Mouse (Mus musculus) c-Kit-negative CD71-positive TER-119-positive erythroid progenitor cells, embryonic 14.5 days (primary cell): ENCODE results near the gene Abcc1.

Experiments
- DNase-seq: peaks from one replicate; pipeline ENCODE4 v3.0.0-alpha.2; 2013; ENCODE audit warnings: low read depth, low spot score

Gene Abcc1

DNA sequence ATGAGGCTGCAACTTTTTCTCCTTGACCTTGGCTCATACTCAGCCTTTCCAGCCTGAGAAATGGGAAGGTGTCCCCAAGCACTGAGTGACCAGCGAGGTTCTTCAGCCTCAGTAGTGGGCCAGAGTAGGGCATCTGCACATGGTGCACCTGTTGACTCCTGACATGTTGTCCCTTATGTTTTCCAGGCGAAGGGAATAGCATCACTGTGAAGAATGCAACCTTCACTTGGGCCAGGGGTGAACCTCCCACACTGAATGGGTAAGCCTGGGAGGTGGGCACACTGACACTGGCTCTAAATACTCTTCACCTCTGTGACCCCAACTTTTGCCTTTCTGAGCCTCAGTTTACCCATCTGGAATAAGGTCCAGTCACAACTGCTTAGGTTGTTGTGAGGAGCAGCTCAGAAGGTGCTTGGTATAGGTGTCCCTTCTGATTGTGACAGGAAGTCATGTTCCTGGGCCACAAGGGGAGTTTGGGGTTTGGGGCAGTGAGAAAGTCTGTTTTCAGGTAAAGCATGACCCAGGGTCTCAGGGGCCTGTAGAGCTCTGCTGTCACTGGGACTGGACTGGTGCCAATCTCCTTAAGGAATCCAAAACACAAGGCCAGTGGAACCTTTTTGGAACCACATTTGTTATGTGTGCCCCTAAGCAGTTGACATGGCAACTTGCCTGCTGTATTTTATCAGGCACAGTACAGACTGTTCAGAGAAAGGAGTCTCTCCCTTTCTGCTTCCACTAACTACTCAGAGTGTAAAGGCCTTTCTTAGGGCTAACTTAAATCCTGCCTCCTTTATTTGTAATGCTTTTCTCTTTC, 78.7 kb downstream of the Abcc1 start:
- no peak for DNase-seq

DNA sequence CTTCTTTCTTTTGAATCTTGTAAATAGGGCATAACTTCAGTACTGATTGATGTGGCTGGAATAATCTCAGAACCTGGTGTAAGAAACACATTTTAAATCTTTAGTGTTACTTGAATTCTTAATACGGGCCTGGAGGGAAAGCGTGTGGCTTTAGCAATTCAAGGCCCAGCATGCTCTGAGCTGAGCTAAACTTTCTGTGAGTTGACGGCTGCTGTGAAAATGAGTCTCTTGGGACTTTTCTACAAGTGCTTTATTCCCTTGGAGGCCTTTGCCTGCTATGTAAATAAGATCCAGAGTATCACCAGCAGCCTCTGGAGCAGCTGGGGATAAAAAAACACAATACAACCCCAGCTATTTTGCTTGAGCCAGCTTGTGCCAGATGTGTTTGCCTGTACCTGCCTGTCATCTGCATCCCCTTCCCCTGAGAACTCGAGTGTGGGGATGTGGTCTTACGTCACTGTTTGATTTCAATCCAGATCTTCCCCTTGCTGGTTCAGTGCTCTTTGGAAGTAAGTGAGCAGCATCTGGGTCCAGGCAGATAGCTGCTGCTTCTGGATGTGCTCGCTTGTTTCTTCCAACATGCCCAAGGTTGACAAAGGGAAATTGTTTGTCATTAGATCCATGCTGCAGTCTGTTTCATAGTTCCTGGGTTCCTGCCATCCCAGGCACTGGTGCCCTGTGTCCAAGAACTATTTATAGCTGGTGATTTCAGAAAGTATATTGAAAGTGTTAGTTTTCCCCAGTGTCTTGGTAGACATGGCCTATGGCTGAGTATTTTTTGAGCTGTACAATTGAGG, 82.9 kb downstream of the Abcc1 start:
- DNase-seq = no peak

DNA sequence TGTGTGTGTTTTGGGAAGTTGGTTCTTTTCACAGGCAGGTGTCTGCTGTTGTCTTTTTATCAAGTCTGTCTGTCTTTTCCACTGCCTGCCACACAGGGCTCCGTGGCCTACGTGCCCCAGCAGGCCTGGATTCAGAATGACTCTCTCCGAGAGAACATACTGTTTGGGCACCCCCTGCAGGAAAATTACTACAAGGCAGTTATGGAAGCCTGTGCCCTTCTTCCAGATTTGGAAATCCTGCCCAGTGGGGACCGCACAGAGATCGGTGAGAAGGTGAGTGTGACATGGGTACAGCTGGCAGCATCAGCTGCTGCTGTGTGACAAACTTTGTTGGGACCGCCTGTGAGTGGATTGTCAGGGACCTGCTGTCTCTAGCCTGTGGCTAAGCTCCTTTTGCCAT, 83.8 kb downstream of the Abcc1 start:
- DNase-seq = no peak

DNA sequence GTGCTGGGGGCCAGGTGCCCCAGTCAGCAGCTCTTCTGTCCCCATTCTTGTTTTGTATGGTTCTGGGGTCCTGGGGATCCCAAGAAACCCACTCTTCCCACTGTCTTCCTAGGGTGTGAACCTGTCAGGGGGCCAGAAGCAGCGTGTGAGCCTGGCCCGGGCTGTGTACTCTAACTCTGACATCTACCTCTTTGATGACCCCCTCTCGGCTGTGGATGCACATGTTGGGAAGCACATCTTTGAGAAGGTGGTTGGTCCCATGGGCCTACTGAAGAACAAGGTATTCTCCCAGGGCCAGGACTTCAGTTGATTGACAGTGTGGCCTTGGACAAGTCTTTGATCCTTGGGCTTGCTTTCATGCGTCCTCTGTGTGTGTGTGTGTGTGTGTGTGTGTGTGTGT, 86.0 kb downstream of the Abcc1 start:
- DNase-seq = no peak

DNA sequence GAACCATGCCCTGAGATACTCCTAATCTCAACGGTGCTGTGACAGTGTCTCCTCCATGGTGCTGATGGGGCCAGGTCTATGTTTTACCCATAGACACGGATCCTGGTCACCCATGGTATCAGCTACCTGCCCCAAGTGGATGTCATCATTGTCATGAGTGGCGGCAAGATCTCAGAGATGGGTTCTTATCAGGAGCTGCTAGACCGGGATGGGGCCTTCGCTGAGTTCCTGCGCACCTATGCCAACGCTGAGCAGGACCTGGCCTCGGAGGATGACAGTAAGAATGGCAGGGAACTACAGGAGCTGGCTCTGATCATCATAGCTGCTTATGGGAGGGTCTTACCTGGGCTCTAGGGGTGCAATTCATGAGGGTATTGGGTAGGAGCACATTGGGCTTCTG, 86.9 kb downstream of the Abcc1 start:
- DNase-seq = no peak

DNA sequence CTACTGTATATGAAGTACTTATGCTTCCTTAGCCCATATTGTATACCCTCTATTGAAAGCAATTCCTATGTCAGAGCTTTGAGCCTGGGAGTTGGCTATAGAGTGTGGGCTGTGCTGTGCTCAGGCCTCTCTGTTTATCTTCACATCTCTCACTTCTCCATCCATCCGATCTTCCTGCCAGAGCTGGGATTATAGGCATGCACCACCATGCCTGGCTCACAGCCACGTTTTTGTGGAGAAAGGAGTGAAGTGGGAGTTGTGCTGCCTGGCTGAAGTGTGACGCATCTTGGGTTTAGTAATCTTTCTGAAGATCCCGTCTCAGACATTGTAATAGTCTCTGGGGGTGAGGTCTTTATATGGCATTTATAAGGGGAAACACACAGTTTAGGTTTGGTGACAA, 88.5 kb downstream of the Abcc1 start:
- DNase-seq = no peak

DNA sequence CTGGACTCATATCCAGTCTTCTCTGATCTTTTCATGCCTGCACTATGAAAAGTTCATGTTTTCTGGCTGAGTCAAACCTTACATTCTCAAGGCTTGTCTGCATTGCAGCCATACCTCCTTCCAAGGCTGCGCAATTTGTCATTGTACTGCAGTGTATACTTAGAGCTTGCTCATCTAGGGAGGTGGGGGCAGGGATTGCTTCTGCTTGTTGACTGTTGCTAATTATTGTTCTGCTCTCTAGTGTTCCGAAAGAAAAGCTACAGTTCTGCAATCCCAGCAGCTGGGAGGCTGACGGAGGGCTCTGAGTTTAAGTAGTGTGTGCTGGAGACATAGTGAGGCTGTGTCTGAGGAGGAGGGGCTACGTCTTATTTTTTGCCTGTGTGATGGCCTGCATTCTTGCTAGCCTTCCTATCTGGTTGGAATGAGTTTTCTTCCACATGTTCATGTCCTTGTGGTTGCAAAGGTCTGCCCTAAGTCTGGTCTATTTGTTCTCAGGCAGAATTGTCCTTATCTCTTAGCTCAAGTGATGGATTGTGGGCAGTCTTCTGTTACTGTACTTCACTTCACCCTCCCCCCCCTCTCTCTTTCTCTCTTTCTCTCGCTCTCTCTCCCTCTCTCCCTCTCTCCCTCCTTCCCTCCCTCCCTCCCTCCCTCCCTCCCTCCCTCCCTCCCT, 90.2 kb downstream of the Abcc1 start:
- DNase-seq = no peak

DNA sequence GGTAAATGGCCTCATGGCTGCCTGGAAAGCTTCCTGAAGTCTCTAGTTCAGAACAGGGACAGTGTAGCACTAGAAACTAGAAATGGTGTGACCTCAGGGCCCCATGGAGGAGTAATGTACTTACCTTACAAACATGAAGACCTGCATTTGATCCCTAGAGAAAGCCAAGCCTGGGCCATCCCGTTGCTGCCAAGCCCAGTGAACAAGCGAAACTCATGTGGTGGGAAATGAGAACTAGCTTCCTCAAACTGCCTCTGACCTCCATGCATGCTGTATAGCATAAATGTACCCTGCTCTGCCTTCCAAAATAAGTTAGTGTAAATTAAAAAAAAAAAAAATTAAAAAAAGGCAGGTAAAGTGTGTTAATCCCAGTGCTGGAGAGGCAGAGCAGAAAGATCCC, 101.2 kb downstream of the Abcc1 start:
- no peak for DNase-seq

DNA sequence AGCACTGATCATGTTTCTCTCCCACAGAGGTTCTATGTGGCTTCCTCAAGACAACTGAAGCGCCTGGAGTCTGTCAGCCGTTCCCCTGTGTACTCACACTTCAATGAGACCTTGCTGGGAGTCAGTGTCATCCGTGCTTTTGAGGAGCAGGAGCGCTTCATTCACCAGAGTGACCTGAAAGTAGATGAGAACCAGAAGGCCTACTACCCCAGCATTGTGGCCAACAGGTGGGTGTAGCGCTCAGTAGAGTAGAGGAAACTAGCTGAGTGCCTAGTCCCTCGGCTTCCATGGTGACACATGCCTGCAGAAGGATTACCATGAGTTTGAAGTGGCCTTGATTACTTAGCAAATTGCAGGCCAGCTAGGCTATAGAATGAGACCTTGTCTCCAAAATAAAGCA, 103.7 kb downstream of the Abcc1 start:
- DNase-seq = no peak

DNA sequence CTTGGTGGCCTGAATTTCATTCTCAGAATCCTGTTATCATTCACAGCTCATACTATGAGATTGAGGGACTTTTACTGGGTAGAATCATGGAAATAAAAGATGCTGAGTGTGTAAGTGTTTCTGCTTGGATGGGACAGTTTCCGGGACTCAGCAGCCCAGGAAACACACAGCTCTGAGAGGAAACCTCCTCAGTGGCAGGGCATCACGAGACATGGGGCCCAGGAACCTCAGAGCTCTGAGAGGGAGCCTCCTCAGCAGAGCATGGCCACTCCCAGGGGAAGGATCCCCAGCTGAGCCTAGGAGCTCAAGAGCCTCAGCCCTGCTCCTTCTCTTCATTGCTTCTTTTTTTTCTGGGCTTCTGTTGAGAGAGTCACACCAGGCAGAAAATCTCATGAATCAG, 107.0 kb downstream of the Abcc1 start:
- DNase-seq = no peak

DNA sequence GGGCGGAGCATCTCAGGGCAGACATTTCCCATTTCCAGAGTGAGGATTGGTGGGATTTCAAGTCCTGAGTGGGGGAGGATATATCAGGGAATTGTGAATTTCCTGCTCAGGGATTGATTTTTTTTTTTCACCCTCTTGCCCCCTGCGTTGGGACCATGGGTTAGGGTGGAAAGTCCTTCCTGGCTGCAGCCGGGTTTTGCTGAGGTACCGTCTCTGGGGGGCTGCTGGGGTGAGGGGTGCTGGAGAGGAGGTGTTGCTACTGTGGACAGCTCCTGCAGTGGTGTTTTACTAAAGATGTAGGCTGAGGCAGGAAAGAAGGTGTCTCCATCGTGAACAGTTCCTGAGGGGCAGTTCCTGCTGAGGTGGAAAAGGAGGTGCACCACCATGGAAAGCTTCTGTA, 107.5 kb downstream of the Abcc1 start:
- DNase-seq = no peak

DNA sequence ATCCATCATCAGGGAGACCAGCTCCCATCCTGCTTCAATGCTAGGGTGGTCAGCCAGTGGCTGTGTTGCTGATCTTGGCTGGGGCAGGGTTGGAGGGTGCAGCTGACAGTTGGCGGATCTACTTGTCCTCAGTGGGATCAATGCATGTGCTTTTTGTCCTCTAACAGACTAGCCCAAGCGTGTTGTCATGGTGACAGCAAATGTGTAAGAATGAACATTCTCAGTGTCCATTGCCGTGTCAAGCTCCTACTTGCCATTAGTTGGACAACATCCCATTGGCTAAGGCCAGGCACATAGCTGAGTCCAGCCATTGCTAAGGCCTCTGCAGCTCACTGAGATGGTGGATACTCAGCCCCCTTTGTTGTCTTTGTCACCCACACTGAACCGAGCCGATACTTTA, 110.8 kb downstream of the Abcc1 start:
- DNase-seq = no peak

DNA sequence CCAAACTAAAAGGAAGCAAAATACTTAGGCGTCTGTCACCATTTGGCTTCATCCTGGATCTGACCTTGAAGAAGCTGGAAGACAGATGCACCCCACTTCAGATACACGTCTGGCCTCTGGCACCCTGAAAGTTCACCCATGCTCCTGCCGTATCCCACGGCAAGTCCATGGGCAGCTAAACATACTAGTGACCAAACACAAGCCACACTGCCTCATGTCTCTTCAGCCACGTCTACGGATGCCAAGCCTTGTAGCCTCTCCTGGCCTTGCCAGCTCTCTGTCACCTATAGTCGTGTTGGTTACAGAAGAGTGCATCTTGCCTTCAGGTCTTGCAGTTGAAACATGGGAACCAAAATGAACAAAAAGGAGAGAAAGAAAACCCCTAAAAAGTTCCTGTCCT, 112.3 kb downstream of the Abcc1 start:
- DNase-seq = no peak

DNA sequence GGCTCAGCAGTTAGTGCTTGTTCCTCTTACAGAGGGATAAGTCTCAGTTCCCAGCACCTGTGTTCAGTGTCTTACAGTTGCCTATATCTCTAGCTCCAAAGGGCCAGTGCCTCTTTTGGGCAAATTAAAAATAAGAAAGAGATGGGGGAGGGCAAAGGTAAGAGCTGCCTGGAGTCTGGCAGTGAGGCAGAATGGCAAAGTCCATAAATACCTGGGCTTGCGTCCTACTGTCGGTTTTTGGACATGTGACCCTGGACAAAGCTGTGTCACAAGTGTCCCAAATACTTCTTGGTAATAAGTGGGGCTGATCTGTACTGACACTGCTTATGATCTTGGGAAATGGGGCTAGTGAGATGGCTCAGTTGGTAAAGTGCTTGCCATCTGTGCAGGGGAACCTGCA, 113.6 kb downstream of the Abcc1 start:
- no peak for DNase-seq

DNA sequence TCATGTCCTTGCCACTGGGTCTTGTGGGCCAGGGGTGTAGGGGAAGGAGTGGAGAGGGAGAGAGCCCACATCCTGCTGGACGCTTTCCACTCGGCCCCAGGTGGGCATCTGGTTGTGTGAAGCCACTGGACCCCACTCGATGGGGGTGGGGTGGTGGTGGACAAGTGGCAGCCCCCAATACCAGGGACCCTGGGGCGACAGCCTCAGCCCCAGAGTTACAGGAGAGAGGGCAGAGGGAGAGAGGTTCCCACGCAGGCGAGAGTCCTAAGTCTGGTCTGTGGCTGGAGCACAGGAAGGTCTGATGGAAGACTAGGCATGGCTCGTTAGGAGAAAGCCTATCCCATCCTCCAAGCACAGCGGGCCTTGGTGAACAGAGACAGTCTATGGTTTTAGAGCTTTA, 114.7 kb downstream of the Abcc1 start:
- no peak for DNase-seq

DNA sequence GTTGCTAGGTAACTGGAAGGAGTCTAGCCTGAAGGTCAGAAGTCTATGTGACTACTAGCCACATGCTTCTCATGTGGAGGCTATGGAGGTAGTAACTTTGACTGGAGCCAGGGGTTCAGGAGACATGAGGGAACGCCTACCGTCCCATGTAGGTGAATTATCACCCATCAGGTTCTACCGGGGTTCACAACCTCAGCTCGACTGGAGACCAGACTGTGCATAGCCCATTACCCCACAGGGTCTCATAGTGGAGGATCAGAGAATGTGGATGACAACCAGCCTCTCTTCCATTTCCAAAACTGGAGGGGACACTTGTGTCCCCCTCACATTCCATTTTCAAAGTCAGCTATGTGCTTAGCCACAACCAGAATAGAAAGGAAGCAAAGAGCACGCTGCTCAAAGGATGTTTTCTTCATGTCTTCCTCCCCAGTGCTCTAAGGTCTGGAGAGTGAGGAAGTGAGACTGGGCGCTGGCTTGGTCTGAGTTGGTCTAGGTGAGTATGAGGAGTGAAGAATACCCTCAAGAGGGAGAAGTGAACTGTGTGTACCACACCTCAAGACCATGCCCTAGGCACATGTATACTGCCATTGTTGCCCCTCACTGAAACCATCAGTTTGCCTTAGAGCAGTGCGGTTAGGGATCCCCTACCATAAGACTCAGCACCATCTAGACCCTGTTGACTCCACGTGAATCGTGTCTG, 115.5 kb downstream of the Abcc1 start:
- no peak for DNase-seq

DNA sequence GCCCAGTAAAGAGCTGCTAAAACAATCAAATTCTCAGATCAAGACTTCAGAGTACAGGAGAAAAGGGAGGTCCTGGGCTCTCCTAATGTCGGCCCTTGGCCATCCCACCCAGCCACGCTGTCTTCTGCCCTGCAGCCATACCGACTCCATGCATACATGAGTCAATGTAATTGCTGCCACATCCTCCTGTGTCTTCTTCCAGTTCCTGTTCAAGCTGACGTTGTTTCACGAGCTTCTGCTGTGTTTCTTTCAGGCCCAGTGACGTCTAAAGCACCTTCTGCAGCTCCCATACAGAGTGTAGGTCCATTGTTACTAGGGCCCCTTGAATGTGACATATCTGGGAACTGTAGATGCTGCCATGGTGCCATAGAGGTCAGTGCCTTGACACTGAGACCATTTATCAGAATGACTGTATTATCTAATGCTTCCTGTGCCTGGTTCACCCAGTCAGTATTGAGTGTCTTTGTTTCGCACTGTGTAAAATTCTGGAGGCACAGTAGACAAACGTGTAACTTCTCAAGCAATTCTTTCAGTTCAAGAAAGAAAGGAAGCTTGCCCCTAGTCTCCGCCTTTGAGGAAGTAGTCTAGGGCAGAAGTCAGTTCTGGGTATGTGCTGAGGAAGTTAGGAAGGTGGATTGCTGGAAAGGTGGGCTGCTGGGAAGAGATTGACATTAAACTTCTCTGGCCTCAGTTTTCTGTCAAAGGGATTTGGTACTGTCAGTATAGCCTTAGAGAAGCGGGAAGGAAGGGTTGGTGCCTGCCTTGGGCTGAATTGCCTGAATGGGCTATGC, 116.3 kb downstream of the Abcc1 start:
- no peak for DNase-seq

DNA sequence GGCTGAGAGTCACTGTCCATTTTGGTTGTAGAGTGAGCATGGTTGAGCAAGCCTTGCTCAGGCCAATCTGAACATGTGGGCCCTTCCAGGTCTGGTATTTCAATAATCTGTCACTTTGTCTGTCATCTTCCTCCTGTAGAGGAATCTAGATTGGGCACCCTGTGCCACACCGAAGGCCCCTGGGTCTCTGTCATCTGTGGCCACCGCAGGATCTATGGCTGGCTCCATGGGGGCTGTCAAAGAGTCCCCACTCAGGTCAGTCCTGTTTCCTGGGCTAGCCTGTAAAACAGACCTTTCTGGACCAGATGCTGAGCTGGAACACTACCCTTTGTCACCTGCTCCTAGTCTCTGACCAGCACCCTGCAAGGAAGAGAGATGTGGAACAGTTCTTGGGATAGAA, 118.3 kb downstream of the Abcc1 start:
- no peak for DNase-seq

DNA sequence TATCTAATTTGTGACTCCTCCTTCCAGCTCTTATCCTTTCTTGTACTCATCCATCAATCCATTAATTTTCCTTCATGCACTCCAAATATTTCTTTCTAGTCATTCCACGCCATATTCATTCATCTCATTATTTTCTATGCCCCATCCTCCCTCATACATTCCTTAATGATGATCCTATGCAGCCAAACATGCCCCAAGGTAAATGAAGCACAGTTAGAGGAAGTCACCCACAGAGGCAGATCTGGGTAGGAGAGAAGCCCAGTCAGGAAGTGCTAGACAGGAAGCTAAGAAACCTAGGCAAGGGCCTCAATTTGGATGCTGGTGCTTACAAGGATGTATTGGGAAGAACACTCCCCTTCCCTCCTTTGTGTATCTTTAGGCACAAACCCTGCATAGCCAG, 121.9 kb downstream of the Abcc1 start:
- no peak for DNase-seq

DNA sequence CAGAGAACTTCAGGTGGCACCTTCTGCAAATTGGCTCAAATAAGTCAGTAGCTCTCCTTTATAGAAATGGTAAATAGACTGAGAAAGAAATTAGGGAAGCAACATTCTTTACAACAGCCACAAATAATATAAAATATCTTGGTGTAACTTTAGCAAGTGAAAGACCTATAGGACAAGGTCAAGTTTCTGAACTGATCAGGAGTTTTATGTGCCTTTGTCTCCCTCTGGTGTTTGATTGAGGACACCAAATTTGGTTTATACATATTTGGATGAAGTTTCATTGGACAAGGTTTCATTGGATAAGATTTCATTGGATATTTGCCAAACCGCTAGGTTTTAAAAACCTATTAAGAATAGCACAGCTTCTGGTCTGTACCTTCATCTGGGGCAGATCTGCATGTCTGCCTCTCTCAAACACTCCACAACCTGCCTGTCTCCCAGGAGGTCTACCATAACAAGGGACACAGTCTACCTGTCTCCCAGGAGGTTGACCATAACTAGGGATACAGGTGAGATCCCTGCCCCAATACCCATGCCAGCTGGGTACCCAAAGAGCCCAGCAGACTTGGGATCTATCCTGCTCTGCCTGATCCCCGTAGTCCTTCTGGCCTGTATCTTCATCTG, 132.2 kb downstream of the Abcc1 start:
- no peak for DNase-seq
